Mouse (Mus musculus) intestine, postnatal 0 days (tissue): Measurements from ENCODE around the gene Bcl3. TPM values are rescaled to one million over a fixed set of nuclear protein-coding genes. Genes with fewer than 3 reads are reported as not detected.

Experiments used
- ATAC-seq: fragments of 200-750 bp; cut with Nextera tagmentation; 2 replicates; pipeline ENCODE4 v1.8.0; 2017; ENCODE audit warnings: mild to moderate bottlenecking, moderate TSS enrichment, moderate library complexity
- H3K27ac ChIP-seq: fragments of 300-500 bp; sonication (generic); 2 replicates; pipeline ENCODE4 v1.5.1; 2014; ENCODE audit warnings: mild to moderate bottlenecking, low read depth, low read length, moderate library complexity
- H3K27me3 ChIP-seq: fragments of 300-500 bp; sonication (generic); replicated peaks from 2 replicates; pipeline ENCODE4 v1.6.1; 2014; ENCODE audit warnings: low read length, mixed read lengths; ENCODE audit not compliant: control insufficient read depth, insufficient read depth
- H3K36me3 ChIP-seq: fragments of 300-500 bp; sonication (generic); 2 replicates; pipeline ENCODE4 v1.6.1; 2014; ENCODE audit warnings: mild to moderate bottlenecking, moderate library complexity; ENCODE audit not compliant: control insufficient read depth, insufficient read depth
- H3K4me1 ChIP-seq: fragments of 300-500 bp; sonication (generic); replicated peaks from 2 replicates; pipeline ENCODE4 v1.6.1; 2014; ENCODE audit warnings: antibody characterized with exemption, low read length, mixed read lengths; ENCODE audit not compliant: control insufficient read depth, insufficient read depth
- H3K4me2 ChIP-seq: fragments of 300-500 bp; sonication (generic); replicated peaks from 2 replicates; pipeline ENCODE4 v1.6.1; 2014; ENCODE audit warnings: low read depth, mild to moderate bottlenecking, moderate library complexity
- H3K4me3 ChIP-seq: fragments of 300-500 bp; sonication (generic); 2 replicates; pipeline ENCODE4 v1.5.1; 2014; ENCODE audit warnings: low read depth, low read length
- H3K9ac ChIP-seq: fragments of 300-500 bp; sonication (generic); 2 replicates; pipeline ENCODE4 v1.6.1; 2014; ENCODE audit warnings: mild to moderate bottlenecking, low read depth, low read length
- H3K9me3 ChIP-seq: fragments of 300-500 bp; sonication (generic); 2 replicates; pipeline ENCODE4 v1.6.1; 2016; ENCODE audit warnings: mixed run types; ENCODE audit not compliant: control insufficient read depth
- CTCF ChIP-seq: sonication (generic); IDR thresholded peaks from 2 replicates; pipeline ENCODE4 v1.5.1; 2016; ENCODE audit warnings: low read depth, mild to moderate bottlenecking, control low read depth, antibody characterized with exemption, moderate library complexity
- WGBS: fragments of 180-500 bp; shearing (Covaris S2); extraction: QIAGEN DNeasy Blood & Tissue Kit; methylation state at CpG from one replicate; pipeline ENCODE4 v1.1.7; 2014; 5-methylcytosine and 5-hydroxymethylcytosine counted together
- polyA plus RNA-seq: library from polyadenylated mRNA; unstranded; fragments of >200 nt; fragmentation: Nextera tagmentation; extraction: Ambion mirVana; gene quantifications from 2 replicates; pipeline ENCODE4 v1.2.1, GENCODE M21; 2015

The Bcl3 gene
- polyA plus RNA-seq, 1 experiment from 2014 or later: 19.0 TPM

DNA sequence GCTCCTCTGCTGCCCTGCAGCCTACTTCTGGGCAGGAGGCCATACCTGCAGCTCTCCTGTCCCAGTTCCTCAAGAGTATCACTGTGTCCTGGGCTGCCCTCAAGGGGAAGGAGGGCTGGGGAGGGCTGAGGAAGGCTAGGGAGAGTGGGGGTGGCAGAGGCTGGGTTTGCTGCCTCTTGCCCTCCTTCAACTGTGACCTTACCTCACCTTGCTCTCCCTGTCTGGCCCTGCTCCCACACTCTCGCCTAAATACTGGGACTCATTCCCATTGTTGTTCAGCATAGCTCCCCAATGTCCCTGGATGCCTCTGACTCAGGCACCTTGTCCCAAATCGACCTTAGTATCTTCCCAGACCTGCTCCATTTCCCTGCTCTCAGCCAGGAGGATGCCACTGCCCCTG lies 41.7 kb upstream of the Bcl3 start:
- ATAC-seq: no peak
- Histone ChIP-seq H3K27ac (no peak overlapping the region), H3K36me3 (no peaks in the 10 kb centered on the region), H3K9me3 (no peaks in the 10 kb centered on the region), H3K4me1 (no peaks in the 10 kb centered on the region), H3K4me3 (no peak overlapping the region), H3K4me2 (no peak overlapping the region), H3K9ac (no peak overlapping the region), H3K27me3 (no peaks in the 10 kb centered on the region)
- 45% methylated on average over 2 of the region's 2 CpGs for WGBS
- no peak for TF ChIP-seq CTCF

DNA sequence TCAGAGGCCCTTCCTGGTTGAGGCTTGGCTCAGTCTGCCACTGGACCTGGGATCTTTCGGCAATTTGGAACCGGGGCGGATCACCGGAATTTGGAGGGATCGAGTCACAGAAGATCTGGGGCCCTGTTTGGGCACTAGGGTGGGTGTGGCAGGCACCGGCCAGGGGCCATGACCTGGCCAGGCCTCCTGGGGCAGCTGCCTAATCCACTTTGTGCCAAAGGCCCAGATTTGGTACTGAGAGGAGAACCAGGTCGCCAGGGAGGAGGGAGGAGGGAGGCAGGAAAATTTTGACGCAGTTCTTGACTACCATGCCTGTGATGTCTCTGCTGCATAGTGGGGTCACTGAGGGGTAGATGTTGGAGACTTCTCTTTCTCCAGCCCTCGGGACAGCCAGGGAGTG lies 38.6 kb upstream of the Bcl3 start, which contains the start of gene Ceacam16:
Gene Ceacam16, minus strand, starts transcription at position 101 of the 400 bp plus-strand sequence.
- TF ChIP-seq CTCF: no peak
- no peak within 1 kb of the TSS for H3K4me3 ChIP-seq
- 79% methylated on average over 9 of the region's 9 CpGs for WGBS

DNA sequence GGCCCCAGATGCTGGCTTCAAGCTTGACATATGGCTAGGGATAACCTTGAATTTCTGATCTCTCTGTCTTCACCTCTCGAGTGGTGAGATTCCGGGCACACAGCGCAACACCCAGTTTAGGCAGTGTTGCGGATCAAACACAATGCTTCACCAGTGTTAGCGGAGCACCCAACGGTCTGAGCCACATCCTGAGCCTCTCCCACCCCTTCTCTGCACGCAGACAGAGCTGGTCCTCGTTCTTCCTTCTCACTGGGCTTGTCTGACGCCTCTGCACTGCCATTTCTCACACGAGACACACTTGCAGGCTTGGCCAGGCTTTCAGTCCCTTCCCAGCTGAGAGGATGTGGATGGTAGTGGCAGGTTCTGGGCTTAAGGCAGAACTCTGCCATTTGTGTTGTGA lies 37.2 kb upstream of the Bcl3 start:
- no peak for ATAC-seq
- Histone ChIP-seq H3K4me1 (no peaks in the 10 kb centered on the region), H3K4me2 (no peak overlapping the region), H3K27ac (no peak overlapping the region), H3K4me3 (no peak overlapping the region), H3K27me3 (0 out of 2 replicates have a peak, but pooled peaks cover 3% of the 10 kb centered on the region), H3K9ac (no peak overlapping the region), H3K9me3 (no peaks in the 10 kb centered on the region), H3K36me3 (no peaks in the 10 kb centered on the region)
- WGBS: 71% methylated on average over 10 of the region's 10 CpGs
- TF ChIP-seq CTCF: no peak

More for the DNA sequence above, 38.6 kb upstream of the Bcl3 start, which contains the start of gene Ceacam16:
- Histone ChIP-seq H3K9me3 (no peaks in the 10 kb centered on the region), H3K36me3 (no peaks in the 10 kb centered on the region), H3K27ac (no peak within 1 kb of the TSS), H3K27me3 (no peaks in the 10 kb centered on the region), H3K9ac (no peak within 1 kb of the TSS), H3K4me1 (no peaks in the 10 kb centered on the region), H3K4me2 (no peak within 1 kb of the TSS)
- ATAC-seq: no peak

DNA sequence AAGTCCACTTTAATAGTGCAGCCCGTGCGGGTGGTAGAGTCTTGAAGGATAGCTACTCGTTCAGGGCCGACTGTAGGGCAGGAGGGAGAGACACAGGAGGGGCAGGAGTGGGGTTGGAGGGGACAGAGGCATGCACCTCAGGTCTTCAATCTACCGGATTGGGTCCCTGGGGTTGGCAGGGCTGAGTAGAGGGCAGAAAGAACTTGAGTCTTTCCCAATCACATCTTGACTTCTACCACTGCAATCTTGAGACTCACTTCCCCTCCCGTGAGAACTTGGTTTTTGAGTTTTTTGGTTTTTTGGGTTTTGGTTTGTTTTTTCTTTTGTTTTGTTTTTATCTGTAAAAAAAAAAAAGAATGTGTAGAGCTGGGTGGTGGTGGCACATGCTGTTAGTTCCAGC lies 33.7 kb upstream of the Bcl3 start:
- Histone ChIP-seq H3K4me1 (no peaks in the 10 kb centered on the region), H3K4me2 (no peak overlapping the region), H3K27me3 (peaks cover 24% of the 10 kb centered on the region), H3K4me3 (no peak overlapping the region), H3K36me3 (no peaks in the 10 kb centered on the region), H3K9ac (no peak overlapping the region), H3K27ac (no peak overlapping the region), H3K9me3 (no peaks in the 10 kb centered on the region)
- TF ChIP-seq CTCF: no peak
- WGBS: 91% methylated on average over 6 of the region's 6 CpGs
- ATAC-seq: no peak

DNA sequence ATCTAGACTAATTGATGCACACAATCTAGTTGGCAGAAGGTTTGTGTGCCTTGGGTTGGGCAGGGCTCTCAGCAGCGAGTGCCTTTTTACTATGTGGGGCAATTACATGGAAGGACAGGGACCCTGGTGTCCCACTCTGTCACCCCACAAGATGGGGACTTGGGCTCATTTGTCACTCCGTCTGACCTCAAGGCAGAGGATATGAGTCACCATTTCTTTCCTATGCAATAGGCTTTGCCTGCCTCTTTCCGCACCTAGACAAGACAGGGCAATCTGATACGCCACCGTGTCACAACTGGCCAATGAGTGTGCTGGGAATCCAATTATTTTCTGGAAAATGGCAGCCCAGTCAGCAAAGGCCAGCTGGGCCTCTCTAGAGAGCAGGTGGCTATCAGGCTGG lies 33.1 kb upstream of the Bcl3 start:
- 71% methylated on average over 5 of the region's 5 CpGs for WGBS
- TF ChIP-seq CTCF: no peak
- no peak for ATAC-seq

DNA sequence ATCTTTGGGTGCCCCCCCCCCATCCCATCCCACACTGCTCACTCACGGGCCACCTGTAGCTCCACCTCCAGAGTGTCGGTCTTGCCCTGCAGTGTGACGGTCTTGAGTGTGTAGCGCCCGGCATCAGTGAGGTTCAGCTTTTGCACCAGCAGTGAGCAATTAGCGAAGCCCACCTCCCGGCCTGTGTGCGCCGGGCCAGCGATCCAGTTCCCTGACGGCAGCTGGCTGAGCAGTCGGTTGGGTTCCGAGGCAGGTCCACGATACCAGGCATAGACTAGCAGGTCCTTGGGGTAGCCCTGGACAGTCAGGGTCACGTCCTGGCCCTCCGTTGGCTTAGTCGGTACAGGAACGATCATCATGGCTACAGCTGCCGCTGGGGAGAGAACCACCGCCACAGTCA lies 31.0 kb upstream of the Bcl3 start:
- WGBS: 86% methylated on average over 20 of the region's 20 CpGs
- no peak for TF ChIP-seq CTCF
- Histone ChIP-seq H3K27me3 (peaks cover 27% of the 10 kb centered on the region), H3K4me2 (no peak overlapping the region), H3K9me3 (no peaks in the 10 kb centered on the region), H3K4me1 (no peaks in the 10 kb centered on the region), H3K9ac (no peak overlapping the region), H3K4me3 (no peak overlapping the region), H3K36me3 (no peaks in the 10 kb centered on the region), H3K27ac (no peak overlapping the region)
- no peak for ATAC-seq

More for the DNA sequence above, 33.1 kb upstream of the Bcl3 start:
- Histone ChIP-seq H3K27me3 (peaks cover 26% of the 10 kb centered on the region), H3K4me1 (no peaks in the 10 kb centered on the region), H3K27ac (no peak overlapping the region), H3K36me3 (no peaks in the 10 kb centered on the region), H3K4me2 (no peak overlapping the region), H3K9me3 (no peaks in the 10 kb centered on the region), H3K4me3 (no peak overlapping the region), H3K9ac (no peak overlapping the region)
